Mouse (Mus musculus) heart, adult 2 months (tissue): ENCODE data around the gene Olfr262.
"Not testable (repeated sequence)": the region's sequence is repeated elsewhere in the genome, so short reads cannot be mapped to it uniquely, and the experiment has no call there.

Experiments used
- CTCF ChIP-seq: fragments of 200-600 bp; IDR thresholded peaks from 2 replicates; pipeline ENCODE4 v1.8.1; 2022; ENCODE audit warnings: antibody characterized with exemption, mild to moderate bottlenecking, moderate library complexity
- EP300 ChIP-seq: fragments of 200-500 bp; IDR thresholded peaks from 2 replicates; pipeline ENCODE4 v1.6.1; 2011; ENCODE audit warnings: low read depth, low read length, control low read depth; ENCODE audit not compliant: insufficient read depth
- POLR2A ChIP-seq: fragments of 200-500 bp; IDR thresholded peaks from 2 replicates; pipeline ENCODE4 v1.6.1; 2011; ENCODE audit warnings: mild to moderate bottlenecking, low read depth, low read length, control low read depth; ENCODE audit not compliant: insufficient read depth

DNA sequence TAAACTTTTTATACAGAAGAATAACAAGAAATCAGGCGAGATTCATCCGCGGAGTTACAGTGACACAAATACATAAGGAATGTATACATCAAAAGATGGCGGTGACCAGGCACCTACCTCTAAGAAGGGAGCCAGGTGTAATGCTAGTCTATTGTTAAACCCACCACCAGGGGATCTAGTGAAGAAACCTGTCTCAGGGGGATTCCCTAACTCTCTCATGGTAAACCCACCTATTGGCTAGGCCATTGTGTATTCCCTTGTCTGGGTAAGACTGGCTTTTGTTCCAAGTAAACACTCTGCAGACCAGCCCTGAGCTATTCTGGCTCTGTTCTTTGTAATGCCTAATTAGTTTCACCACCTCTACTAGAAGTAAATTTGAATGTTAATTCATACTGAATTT is 42.4 kb downstream of the Olfr262 start:
- not testable (repeated sequence) for TF ChIP-seq POLR2A, CTCF, EP300
